Mouse (Mus musculus) stomach, embryonic 14.5 days (tissue): ENCODE measurements around the gene Gucd1. TPM values are rescaled to one million over a fixed set of nuclear protein-coding genes. Genes with fewer than 3 reads are reported as not detected.

Source experiments
- ATAC-seq: fragments of 200-750 bp; cut with Nextera tagmentation; 2 replicates; pipeline ENCODE4 v1.8.0; 2017; ENCODE audit warnings: low read depth, moderate TSS enrichment; ENCODE audit not compliant: insufficient number of reproducible peaks, insufficient read depth, low FRiP score
- H3K27ac ChIP-seq: fragments of 300-500 bp; sonication (generic); 2 replicates; pipeline ENCODE4 v1.5.1; 2014; ENCODE audit warnings: mild to moderate bottlenecking, low read length, moderate library complexity, mixed read lengths
- H3K27me3 ChIP-seq: fragments of 300-500 bp; sonication (generic); 2 replicates; pipeline ENCODE4 v1.6.1; 2014; ENCODE audit warnings: low read length, control low read depth, mixed read lengths; ENCODE audit not compliant: control insufficient read depth, insufficient read depth
- H3K36me3 ChIP-seq: fragments of 300-500 bp; sonication (generic); 2 replicates; pipeline ENCODE4 v1.6.1; 2014; ENCODE audit warnings: mild to moderate bottlenecking, control low read depth, low read length, moderate library complexity, mixed read lengths; ENCODE audit not compliant: control insufficient read depth, insufficient read depth
- H3K4me1 ChIP-seq: fragments of 300-500 bp; sonication (generic); 2 replicates; pipeline ENCODE4 v1.6.1; 2014; ENCODE audit warnings: low read length, control low read depth, mixed read lengths; ENCODE audit not compliant: control insufficient read depth, insufficient read depth
- H3K4me2 ChIP-seq: fragments of 300-500 bp; sonication (generic); replicated peaks from 2 replicates; pipeline ENCODE4 v1.6.1; 2014; ENCODE audit warnings: low read depth, low read length, control low read depth
- H3K4me3 ChIP-seq: fragments of 300-500 bp; sonication (generic); 2 replicates; pipeline ENCODE4 v1.5.1; 2014; ENCODE audit warnings: low read depth, low read length, control low read depth
- H3K9ac ChIP-seq: fragments of 300-500 bp; sonication (generic); replicated peaks from 2 replicates; pipeline ENCODE4 v1.6.1; 2014; ENCODE audit warnings: low read depth, mild to moderate bottlenecking, control low read depth, low read length, moderate library complexity, mixed read lengths
- H3K9me3 ChIP-seq: fragments of 300-500 bp; sonication (generic); 2 replicates; pipeline ENCODE4 v1.6.1; 2016; ENCODE audit warnings: low read depth, low read length, control low read depth; ENCODE audit not compliant: control insufficient read depth
- WGBS: fragments of 180-500 bp; shearing (Covaris S2); extraction: QIAGEN DNeasy Blood & Tissue Kit; methylation state at CpG from one replicate; pipeline ENCODE4 v1.1.7; 2014; 5-methylcytosine and 5-hydroxymethylcytosine counted together
- polyA plus RNA-seq: library from polyadenylated mRNA; unstranded; fragments of >200 nt; fragmentation: Nextera tagmentation; extraction: Ambion mirVana; gene quantifications from 2 replicates; pipeline ENCODE4 v1.2.1, GENCODE M21; 2014

The Gucd1 gene
- polyA plus RNA-seq, 1 experiment from 2014 or later = 29.9 TPM

DNA sequence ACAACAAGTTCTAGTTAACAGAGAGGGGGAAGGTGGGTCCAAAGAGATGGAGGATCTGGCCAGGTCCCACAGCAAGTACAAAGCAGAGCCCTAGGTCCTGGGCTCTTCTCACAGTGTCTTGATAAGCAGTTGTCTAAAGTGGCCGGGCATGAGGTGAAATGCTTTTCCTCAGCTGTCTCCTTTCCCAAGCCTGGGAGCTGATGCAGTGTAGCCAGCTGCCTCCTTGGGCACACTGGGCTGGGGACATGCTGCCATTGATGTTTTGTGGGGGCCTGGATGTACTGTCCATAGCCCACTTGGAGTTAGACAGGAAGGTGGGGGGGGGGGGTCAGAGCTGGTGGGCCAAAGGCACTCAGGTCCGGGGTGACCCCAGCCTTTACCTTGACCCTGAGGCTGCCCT is 34.3 kb upstream of the Gucd1 start:
- Histone ChIP-seq H3K4me1 (0 out of 2 replicates have a peak, but pooled peaks cover 2% of the 10 kb centered on the region), H3K9ac (no peak overlapping the region), H3K27me3 (no peaks in the 10 kb centered on the region), H3K36me3 (no peaks in the 10 kb centered on the region), H3K4me3 (no peak overlapping the region), H3K4me2 (no peak overlapping the region), H3K9me3 (no peaks in the 10 kb centered on the region), H3K27ac (no peak overlapping the region)
- WGBS = 70% methylated on average over 2 of the region's 2 CpGs
- no peak for ATAC-seq

- 0 out of 2 replicates have a peak, but pooled peaks cover 2% of the 10 kb centered on the region for H3K4me1 ChIP-seq
- no peak overlapping the region for H3K27ac ChIP-seq
- H3K9ac ChIP-seq = no peak overlapping the region
- H3K27me3 ChIP-seq = no peaks in the 10 kb centered on the region
- 26% methylated on average over 12 of the region's 12 CpGs for WGBS
- H3K4me3 ChIP-seq = no peak overlapping the region
- 0 out of 2 replicates have a peak overlapping the region, but pooled peaks have one; percentile 3 for H3K4me2 ChIP-seq
- ATAC-seq = peak; percentile 30; the same call in 1 of the 2 replicates
- H3K9me3 ChIP-seq = no peaks in the 10 kb centered on the region
- no peaks in the 10 kb centered on the region for H3K36me3 ChIP-seq
Observed at GRCm38 (mm10) chr10:75551175-75551574, 33.4 kb upstream of the Gucd1 start.

DNA sequence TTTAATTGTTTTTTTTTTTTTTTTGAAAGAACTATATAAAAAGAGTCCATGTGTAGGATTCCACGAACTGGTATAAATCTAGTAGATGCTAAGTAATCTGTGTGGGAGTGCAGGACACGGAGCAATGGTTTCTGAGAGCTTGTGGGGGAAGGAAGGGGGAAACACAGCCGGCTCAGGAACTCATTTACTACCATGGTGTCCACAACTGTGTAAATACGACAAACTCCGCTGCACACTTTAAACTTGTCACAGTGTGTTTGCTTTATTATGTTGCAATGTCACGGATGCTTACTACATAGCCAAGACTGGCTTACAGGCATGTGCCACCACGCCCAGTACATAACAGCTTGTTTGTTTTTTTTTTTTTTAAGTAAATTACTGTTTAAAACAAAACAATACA is 32.1 kb upstream of the Gucd1 start:
- no peak overlapping the region for H3K4me3 ChIP-seq
- no peak overlapping the region for H3K27ac ChIP-seq
- H3K36me3 ChIP-seq = no peaks in the 10 kb centered on the region
- no peak overlapping the region for H3K9ac ChIP-seq
- H3K4me1 ChIP-seq = 0 out of 2 replicates have a peak, but pooled peaks cover 2% of the 10 kb centered on the region
- peaks cover 5% of the 10 kb centered on the region; the same call in 1 of the 2 replicates for H3K9me3 ChIP-seq
- no peak overlapping the region for H3K4me2 ChIP-seq
- H3K27me3 ChIP-seq = no peaks in the 10 kb centered on the region
- no peak for ATAC-seq
- 56% methylated on average over 7 of the region's 7 CpGs for WGBS

DNA sequence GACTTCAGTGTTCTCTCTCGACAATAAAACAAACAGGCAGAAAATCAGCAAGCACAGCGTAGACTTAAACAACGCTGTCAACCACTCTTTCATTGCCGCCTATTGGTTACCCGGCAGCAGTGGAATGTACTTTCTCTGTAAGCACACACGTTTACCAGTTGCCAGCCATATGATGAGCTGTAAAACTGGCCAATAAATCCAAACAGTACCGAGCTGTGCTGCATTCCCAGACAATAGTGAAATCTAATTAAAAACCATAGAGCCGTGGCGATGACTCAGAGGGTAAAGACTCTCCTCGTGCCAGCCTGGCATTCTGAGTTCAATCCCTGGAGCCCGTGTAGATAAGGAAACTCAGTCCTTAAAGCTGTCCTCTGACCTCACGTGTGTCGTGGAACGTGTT is 30.7 kb upstream of the Gucd1 start:
- Histone ChIP-seq H3K36me3 (no peaks in the 10 kb centered on the region), H3K27ac (no peak overlapping the region), H3K4me1 (0 out of 2 replicates have a peak, but pooled peaks cover 2% of the 10 kb centered on the region), H3K4me2 (peak overlapping the region; percentile 16; the same call in 1 of the 2 replicates), H3K9ac (no peak overlapping the region), H3K9me3 (peaks cover 5% of the 10 kb centered on the region; the same call in 1 of the 2 replicates), H3K27me3 (no peaks in the 10 kb centered on the region), H3K4me3 (no peak overlapping the region)
- no peak for ATAC-seq
- WGBS = 48% methylated on average over 14 of the region's 14 CpGs

DNA sequence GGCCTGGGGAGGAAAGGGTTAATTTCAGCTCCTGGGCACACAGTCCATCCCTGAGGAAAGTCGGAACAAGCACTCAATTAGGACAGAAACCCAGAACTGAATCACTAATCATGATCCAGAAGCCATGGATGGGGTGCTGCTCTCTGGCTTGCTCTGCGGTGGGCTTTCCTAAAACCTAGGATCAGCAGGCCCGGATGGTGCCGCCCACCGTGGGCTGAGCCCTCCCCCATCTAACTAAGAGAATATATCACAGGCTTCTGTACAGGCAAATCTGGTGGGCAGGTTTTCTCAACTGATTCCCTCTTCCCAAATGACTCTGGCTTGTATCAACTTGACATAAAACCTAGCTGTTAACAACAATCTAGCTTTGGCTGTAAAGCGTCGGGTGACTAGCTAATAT is 30.1 kb upstream of the Gucd1 start:
- no peak overlapping the region for H3K9ac ChIP-seq
- no peak overlapping the region for H3K4me3 ChIP-seq
- no peak overlapping the region for H3K4me2 ChIP-seq
- 0 out of 2 replicates have a peak, but pooled peaks cover 2% of the 10 kb centered on the region for H3K4me1 ChIP-seq
- ATAC-seq = no peak
- no peaks in the 10 kb centered on the region for H3K36me3 ChIP-seq
- H3K27me3 ChIP-seq = no peaks in the 10 kb centered on the region
- peaks cover 5% of the 10 kb centered on the region; the same call in 1 of the 2 replicates for H3K9me3 ChIP-seq
- no peak overlapping the region for H3K27ac ChIP-seq
- WGBS = 48% methylated on average over 7 of the region's 7 CpGs

GRCm38 (mm10) chr10:75536123-75536522 is 18.4 kb upstream of the Gucd1 start:
- Histone ChIP-seq H3K4me1 (no peaks in the 10 kb centered on the region), H3K9me3 (no peaks in the 10 kb centered on the region), H3K4me3 (no peak overlapping the region), H3K9ac (no peak overlapping the region), H3K27ac (no peak overlapping the region), H3K4me2 (no peak overlapping the region), H3K27me3 (no peaks in the 10 kb centered on the region), H3K36me3 (peaks cover 26% of the 10 kb centered on the region)
- WGBS = 85% methylated on average over 5 of the region's 5 CpGs
- ATAC-seq = no peak

DNA sequence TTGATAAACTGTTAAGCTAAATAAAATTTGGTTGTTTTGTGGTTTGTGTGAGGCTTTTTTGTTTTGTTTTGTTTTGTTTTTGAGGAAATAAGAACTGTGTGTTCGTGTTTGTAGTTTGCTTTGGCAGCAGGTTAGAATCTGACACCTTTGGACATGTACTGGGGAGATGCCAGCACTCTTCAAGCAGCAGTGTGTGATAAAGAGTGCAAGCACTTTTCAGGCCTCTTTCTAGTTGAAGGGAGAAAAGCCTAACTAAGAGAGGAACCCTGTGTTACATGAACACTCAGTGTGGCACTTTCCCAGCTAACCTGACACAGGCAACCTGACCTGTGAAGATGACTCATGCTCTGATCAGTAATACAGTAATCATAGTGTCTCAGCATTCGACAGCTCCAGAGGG is 17.7 kb upstream of the Gucd1 start:
- H3K36me3 ChIP-seq = peaks cover 26% of the 10 kb centered on the region
- no peaks in the 10 kb centered on the region for H3K9me3 ChIP-seq
- H3K9ac ChIP-seq = no peak overlapping the region
- no peak overlapping the region for H3K27ac ChIP-seq
- no peak for ATAC-seq
- 92% methylated on average over 2 of the region's 2 CpGs for WGBS
- no peaks in the 10 kb centered on the region for H3K4me1 ChIP-seq
- H3K4me3 ChIP-seq = no peak overlapping the region
- no peak overlapping the region for H3K4me2 ChIP-seq
- H3K27me3 ChIP-seq = no peaks in the 10 kb centered on the region

- WGBS = 87% methylated on average over 8 of the region's 8 CpGs
- Histone ChIP-seq H3K27ac (no peak overlapping the region), H3K9ac (no peak overlapping the region), H3K36me3 (peaks cover 26% of the 10 kb centered on the region), H3K9me3 (no peaks in the 10 kb centered on the region), H3K4me3 (no peak overlapping the region), H3K27me3 (no peaks in the 10 kb centered on the region), H3K4me1 (no peaks in the 10 kb centered on the region), H3K4me2 (no peak overlapping the region)
- ATAC-seq = no peak
Observed at GRCm38 (mm10) chr10:75534934-75535333, 17.2 kb upstream of the Gucd1 start.

GRCm38 (mm10) chr10:75534216-75534615 is 16.4 kb upstream of the Gucd1 start:
- H3K27me3 ChIP-seq = no peaks in the 10 kb centered on the region
- ATAC-seq = no peak
- no peak overlapping the region for H3K4me3 ChIP-seq
- H3K9me3 ChIP-seq = no peaks in the 10 kb centered on the region
- no peak overlapping the region for H3K4me2 ChIP-seq
- H3K27ac ChIP-seq = no peak overlapping the region
- 94% methylated on average over 8 of the region's 8 CpGs for WGBS
- peaks cover 26% of the 10 kb centered on the region for H3K36me3 ChIP-seq
- no peak overlapping the region for H3K9ac ChIP-seq
- no peaks in the 10 kb centered on the region for H3K4me1 ChIP-seq
